Mouse (Mus musculus) macrophage (primary cell): ENCODE results near the gene Ankrd11. TPM values are rescaled to one million over a fixed set of nuclear protein-coding genes. Genes with fewer than 3 reads are reported as not detected.

ENCODE experiments used
- H3K27ac ChIP-seq: fragments of 350-480 bp; formaldehyde crosslinking; 2 replicates; pipeline ENCODE4 v1.9.0; 2021
- H3K36me3 ChIP-seq: fragments of 350-480 bp; formaldehyde crosslinking; 2 replicates; pipeline ENCODE4 v1.9.0; 2021; ENCODE audit errors: inconsistent target
- H3K4me3 ChIP-seq: fragments of 350-480 bp; formaldehyde crosslinking; 2 replicates; pipeline ENCODE4 v1.9.0; 2021; ENCODE audit errors: inconsistent target
- H3K79me2 ChIP-seq: fragments of 350-480 bp; formaldehyde crosslinking; 2 replicates; pipeline ENCODE4 v1.9.0; 2021; ENCODE audit errors: inconsistent target
- WGBS: methylation state at CpG from one replicate; pipeline ENCODE4 v1.1.7; 2026; ENCODE audit warnings: inconsistent platforms; ENCODE audit not compliant: missing documents; 5-methylcytosine and 5-hydroxymethylcytosine counted together
- polyA plus RNA-seq: library from polyadenylated mRNA; stranded (reverse); fragments of 250-400 nt; gene quantifications from 3 replicates; pipeline ENCODE4 v1.2.4, GENCODE M21; 2018; ENCODE audit warnings: inconsistent platforms

Gene Ankrd11
- polyA plus RNA-seq, 1 experiment from 2014 or later = 46.6 TPM

GRCm38 (mm10) chr8:122981646-122982045 lies 60.4 kb downstream of the Ankrd11 start:
- WGBS = 74% methylated on average over 5 of the region's 5 CpGs
- no peak overlapping the region for H3K27ac ChIP-seq
- peaks cover 99% of the 10 kb centered on the region for H3K79me2 ChIP-seq
- no peak overlapping the region for H3K4me3 ChIP-seq
- H3K36me3 ChIP-seq = no peaks in the 10 kb centered on the region

DNA sequence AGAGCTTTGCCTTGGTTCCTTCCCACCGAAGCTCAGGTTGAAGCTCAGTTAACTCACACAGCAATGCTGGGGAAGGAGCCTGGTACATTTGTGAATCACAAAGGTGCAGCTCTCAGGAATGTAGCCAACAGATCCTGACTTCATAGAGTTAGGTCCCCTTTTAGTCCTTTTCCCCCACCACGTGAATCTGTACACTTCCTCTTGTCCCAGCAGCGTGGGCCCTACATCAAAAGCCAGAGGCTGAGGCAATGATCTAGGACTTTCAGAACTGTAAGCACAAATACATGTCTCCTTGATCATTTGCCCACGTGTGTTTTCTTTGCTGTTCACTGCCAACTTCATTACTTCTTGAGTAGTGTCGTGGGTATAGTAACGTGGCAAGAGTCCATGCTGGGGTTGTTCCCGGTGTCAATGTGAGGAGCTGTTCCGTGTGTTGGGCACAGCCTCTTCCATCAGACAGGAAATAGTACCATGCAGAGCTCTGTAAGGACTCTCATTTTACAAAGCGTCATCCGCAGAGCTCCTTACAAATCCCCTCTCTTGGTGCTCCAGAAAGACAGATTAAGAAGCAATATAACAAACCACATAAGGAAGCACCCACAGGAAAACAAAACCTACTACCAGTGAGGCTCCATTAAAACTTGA lies 62.1 kb downstream of the Ankrd11 start:
- Histone ChIP-seq H3K4me3 (no peak overlapping the region), H3K79me2 (peaks cover 99% of the 10 kb centered on the region), H3K27ac (peak overlapping the region; percentile 31), H3K36me3 (no peaks in the 10 kb centered on the region)
- 14% methylated on average over 10 of the region's 10 CpGs for WGBS

- H3K4me3 ChIP-seq = no peak overlapping the region
These were observed 62.7 kb downstream of the Ankrd11 start for GRCm38 (mm10) chr8:122979424-122979823.

GRCm38 (mm10) chr8:122976046-122976445 lies 66.0 kb downstream of the Ankrd11 start:
- H3K36me3 ChIP-seq = no peaks in the 10 kb centered on the region
- no peak overlapping the region for H3K4me3 ChIP-seq
- H3K79me2 ChIP-seq = peaks cover 100% of the 10 kb centered on the region
- no peak overlapping the region for H3K27ac ChIP-seq
- 66% methylated on average over 4 of the region's 4 CpGs for WGBS

More at GRCm38 (mm10) chr8:122979424-122979823, 62.7 kb downstream of the Ankrd11 start:
- H3K27ac ChIP-seq = peak overlapping the region; percentile 31
- WGBS = 37% methylated on average over 3 of the region's 3 CpGs
- H3K36me3 ChIP-seq = no peaks in the 10 kb centered on the region
- peaks cover 99% of the 10 kb centered on the region for H3K79me2 ChIP-seq

- Histone ChIP-seq H3K36me3 (no peaks in the 10 kb centered on the region), H3K4me3 (no peak overlapping the region), H3K79me2 (peaks cover 100% of the 10 kb centered on the region), H3K27ac (no peak overlapping the region)
- 98% methylated on average over 3 of the region's 3 CpGs for WGBS
These were observed 72.0 kb downstream of the Ankrd11 start for GRCm38 (mm10) chr8:122969964-122970620.

GRCm38 (mm10) chr8:122968145-122968544 lies 73.9 kb downstream of the Ankrd11 start:
- Histone ChIP-seq H3K36me3 (no peaks in the 10 kb centered on the region), H3K27ac (no peak overlapping the region), H3K79me2 (peaks cover 100% of the 10 kb centered on the region), H3K4me3 (no peak overlapping the region)
- WGBS = 70% methylated on average over 3 of the region's 3 CpGs

- H3K36me3 ChIP-seq = no peaks in the 10 kb centered on the region
- WGBS = 51% methylated on average over 3 of the region's 3 CpGs
- peaks cover 100% of the 10 kb centered on the region for H3K79me2 ChIP-seq
- H3K4me3 ChIP-seq = no peak overlapping the region
- no peak overlapping the region for H3K27ac ChIP-seq
These were observed 75.4 kb downstream of the Ankrd11 start for GRCm38 (mm10) chr8:122966638-122967037.

GRCm38 (mm10) chr8:122962046-122962445 lies 80.0 kb downstream of the Ankrd11 start:
- no peaks in the 10 kb centered on the region for H3K36me3 ChIP-seq
- H3K27ac ChIP-seq = no peak overlapping the region
- no peak overlapping the region for H3K4me3 ChIP-seq
- peaks cover 100% of the 10 kb centered on the region for H3K79me2 ChIP-seq
- WGBS = 14% methylated on average over 5 of the region's 5 CpGs

DNA sequence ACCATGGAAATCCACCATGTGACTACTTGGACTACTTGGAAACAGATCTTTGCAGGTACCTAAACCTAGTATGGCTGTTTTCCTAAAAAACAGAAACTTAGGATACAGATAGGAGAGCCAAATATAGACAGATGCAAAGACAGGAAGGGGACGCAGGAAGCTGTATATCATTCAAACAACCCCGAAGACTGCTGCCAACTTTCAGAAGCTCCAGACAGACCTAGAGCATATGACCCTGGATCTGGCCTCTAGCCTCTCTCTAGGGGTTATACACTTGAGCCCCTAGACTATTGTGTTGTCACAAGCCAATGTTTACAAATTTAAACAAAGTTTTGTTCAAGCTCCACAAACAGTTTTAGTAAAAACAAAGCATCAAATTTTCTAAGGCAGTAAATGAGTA lies 80.6 kb downstream of the Ankrd11 start:
- no peak overlapping the region for H3K4me3 ChIP-seq

DNA sequence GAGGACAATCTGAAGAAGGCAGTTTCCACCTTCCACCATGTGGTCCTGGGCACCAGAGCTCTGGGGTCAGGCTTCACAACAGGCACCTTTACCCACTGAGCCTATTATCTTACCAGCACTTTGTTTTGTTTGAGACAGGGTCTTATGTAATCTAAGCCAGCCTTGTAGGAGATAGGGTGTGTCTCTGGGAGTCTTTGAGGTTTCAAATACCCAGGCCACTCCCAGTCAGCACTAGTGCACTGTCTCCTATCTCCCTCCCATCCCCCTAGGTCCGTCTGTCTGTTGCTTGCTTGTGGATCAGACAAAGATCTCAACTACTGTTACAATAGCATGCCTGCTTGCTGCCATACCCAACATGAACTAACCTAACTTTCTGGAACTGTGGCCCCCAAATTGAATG lies 81.1 kb downstream of the Ankrd11 start:
- no peaks in the 10 kb centered on the region for H3K36me3 ChIP-seq
- H3K4me3 ChIP-seq = no peak overlapping the region
- peaks cover 100% of the 10 kb centered on the region for H3K79me2 ChIP-seq
- no peak overlapping the region for H3K27ac ChIP-seq
- WGBS = 27% methylated on average over 1 of the region's 1 CpGs

More for the DNA sequence above, 80.6 kb downstream of the Ankrd11 start:
- WGBS = 14% methylated on average over 2 of the region's 2 CpGs
- Histone ChIP-seq H3K27ac (no peak overlapping the region), H3K36me3 (no peaks in the 10 kb centered on the region), H3K79me2 (peaks cover 100% of the 10 kb centered on the region)

DNA sequence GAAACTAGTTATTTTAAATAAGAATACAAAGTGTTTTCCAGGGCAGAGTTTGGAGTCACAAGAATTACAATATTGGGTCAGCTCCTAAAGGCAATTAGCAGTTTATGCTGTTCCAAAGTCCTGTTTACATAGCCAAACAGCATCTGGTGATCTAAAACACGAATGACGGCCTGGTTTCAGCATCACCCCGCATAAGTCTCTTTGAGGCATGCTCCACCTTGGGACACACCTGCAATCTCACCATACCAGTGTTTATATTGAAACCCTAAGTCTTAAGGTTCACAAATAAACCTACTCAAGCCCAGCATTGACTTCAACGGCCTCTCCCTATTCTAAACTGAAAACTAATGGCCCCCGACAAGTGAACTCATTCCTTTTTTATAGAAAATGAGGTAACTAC lies 81.8 kb downstream of the Ankrd11 start:
- no peaks in the 10 kb centered on the region for H3K36me3 ChIP-seq

DNA sequence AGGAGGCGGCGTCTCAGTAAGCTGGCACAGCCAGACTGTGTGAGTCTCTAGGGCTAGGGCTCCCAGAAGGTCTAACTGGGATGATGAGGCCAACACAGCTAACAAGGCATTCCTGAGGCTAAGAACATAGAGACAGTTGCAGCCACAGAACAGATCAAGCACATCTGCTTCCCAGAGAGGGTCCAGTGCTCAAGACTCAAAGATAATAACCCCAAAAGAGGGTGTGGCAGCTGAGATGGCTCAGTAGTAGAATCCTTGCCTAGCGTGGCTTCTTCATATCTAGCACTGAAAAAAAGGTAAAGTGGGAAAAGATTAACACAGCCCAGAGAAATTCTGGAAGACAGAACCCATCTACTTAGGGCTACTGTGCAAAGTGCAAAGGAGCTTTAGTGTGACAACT lies 86.1 kb downstream of the Ankrd11 start:
- no peak overlapping the region for H3K27ac ChIP-seq
- no peak overlapping the region for H3K4me3 ChIP-seq
- WGBS = 97% methylated on average over 3 of the region's 3 CpGs
- H3K36me3 ChIP-seq = no peaks in the 10 kb centered on the region
- peaks cover 100% of the 10 kb centered on the region for H3K79me2 ChIP-seq

More for the DNA sequence above, 81.8 kb downstream of the Ankrd11 start:
- no peak overlapping the region for H3K4me3 ChIP-seq
- peaks cover 100% of the 10 kb centered on the region for H3K79me2 ChIP-seq
- WGBS = 96% methylated on average over 5 of the region's 5 CpGs
- H3K27ac ChIP-seq = no peak overlapping the region

DNA sequence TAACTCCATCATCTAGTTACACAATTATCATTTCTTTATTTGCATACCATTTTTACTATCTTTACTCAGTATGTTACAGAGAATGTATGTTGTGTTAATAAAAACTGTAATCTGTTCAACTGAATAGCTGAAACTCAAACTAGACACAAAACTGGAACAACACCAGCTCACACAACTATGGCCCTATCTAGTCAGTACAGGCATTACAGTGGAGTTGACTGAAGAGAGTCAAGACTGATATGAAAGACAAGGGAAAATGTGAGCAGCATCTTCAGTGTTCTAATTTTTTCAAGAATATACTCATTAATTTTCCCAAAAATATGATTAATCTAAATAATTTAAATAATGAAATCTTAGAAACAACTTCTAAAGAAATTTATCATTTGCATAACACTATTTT lies 86.9 kb downstream of the Ankrd11 start:
- H3K36me3 ChIP-seq = no peaks in the 10 kb centered on the region
- no peak overlapping the region for H3K4me3 ChIP-seq

DNA sequence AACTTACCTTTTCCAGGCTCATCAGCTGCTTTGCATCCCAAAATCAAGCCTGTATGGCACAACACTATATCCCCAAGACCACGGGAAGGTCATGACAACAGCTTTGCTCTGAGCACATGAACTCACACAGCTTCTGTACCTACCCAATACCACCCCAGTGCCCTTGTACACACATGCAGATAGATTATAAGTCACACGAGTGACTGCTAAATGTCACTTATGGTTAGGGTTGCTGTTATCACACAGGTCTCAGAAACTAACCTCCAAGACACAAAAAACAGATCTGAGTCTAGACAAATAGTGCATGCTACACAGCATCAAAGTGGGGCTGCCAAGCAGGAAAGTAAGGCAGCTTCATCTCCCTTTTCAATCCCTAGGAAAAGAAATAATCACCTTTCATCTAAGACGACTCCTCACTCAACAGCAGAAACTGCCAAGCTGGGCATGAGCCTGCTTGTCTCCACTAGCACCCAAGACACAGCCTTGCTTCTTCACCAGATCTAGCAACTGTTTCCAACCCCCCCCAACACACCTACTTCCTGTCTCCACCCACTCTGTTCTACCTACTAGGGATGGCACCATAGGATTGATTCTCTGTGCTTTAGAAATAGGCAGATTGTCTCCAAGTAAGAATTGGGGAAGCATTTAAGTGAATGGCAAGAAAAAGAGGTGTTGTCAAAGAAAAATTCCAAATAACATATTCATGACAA lies 87.8 kb downstream of the Ankrd11 start:
- H3K4me3 ChIP-seq = no peak overlapping the region
- no peak overlapping the region for H3K27ac ChIP-seq
- no peaks in the 10 kb centered on the region for H3K36me3 ChIP-seq
- H3K79me2 ChIP-seq = peaks cover 100% of the 10 kb centered on the region
- 71% methylated on average over 3 of the region's 3 CpGs for WGBS

More for the DNA sequence above, 86.9 kb downstream of the Ankrd11 start:
- peaks cover 100% of the 10 kb centered on the region for H3K79me2 ChIP-seq
- H3K27ac ChIP-seq = no peak overlapping the region

DNA sequence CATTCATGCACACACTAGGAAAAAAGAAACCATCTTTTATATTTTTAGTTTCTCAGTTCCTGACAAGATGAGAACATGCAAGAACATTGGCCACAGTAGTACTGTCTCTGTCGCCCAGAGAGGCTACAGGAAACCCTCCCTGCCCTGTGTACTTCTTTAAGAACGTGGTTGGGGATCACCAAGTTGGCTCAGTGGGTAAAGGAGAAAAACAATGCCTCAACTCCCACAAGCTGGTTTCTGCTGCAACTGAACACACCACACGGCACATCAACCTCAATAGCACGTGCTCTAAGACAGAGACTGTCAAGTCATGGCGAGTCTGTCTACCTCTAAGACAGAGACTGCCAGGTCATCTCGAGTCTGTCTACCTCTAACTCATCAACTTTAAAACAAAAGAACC lies 89.0 kb downstream of the Ankrd11 start:
- Histone ChIP-seq H3K36me3 (no peaks in the 10 kb centered on the region), H3K27ac (no peak overlapping the region), H3K79me2 (peaks cover 100% of the 10 kb centered on the region), H3K4me3 (no peak overlapping the region)
- 23% methylated on average over 6 of the region's 6 CpGs for WGBS
